Mouse (Mus musculus): Measurements from ENCODE around the gene Lrmda.

- TF ChIP-seq CTCF (IDR thresholded peaks at IDR 0.05; ENCODE audit: low read depth) = no peak
- no peak for TF ChIP-seq EP300 (IDR thresholded peaks at IDR 0.05; ENCODE audit: low read depth)
These were observed 719.1 kb downstream of the Lrmda start for GRCm38 (mm10) chr14:22738603-22739002.

Data from heart, postnatal 0 days (tissue).